Mouse (Mus musculus) adrenal gland, postnatal 10 days (tissue): Measurements from ENCODE around the gene Agap3. TPM values are rescaled to one million over a fixed set of nuclear protein-coding genes. Genes with fewer than 3 reads are reported as not detected.

Experiments
- total RNA-seq, 2 experiments: library from RNA; stranded (reverse); gene quantifications; 2 replicates each; pipeline ENCODE4 v1.2.3; 2021

Gene Agap3
- total RNA-seq, 2 experiments from 2014 or later, result 67.6 to 72.2 TPM

Other genes with a start within 250 kb of the Agap3 start
- 10 to 100 TPM; 12.8 to 23.1 TPM for gene Kcnh2, start 100.6 kb upstream of the Agap3 start, total RNA-seq
- 10 to 100 TPM; 16.3 to 16.6 TPM for gene Nos3, start 87.4 kb upstream of the Agap3 start, total RNA-seq
- gene Atg9b, start 60.0 kb upstream of the Agap3 start, total RNA-seq, result under 1 TPM; 0.60 to 0.67 TPM
- 100 to 1,000 TPM in 1 of 2 experiments, 10 to 100 TPM in 1; 93.7 to 116 TPM for gene Abcb8, start 58.5 kb upstream of the Agap3 start, total RNA-seq
- under 1 TPM; 0.54 to 0.76 TPM for gene Asic3, start 38.8 kb upstream of the Agap3 start, total RNA-seq
- 10 to 100 TPM; 37.9 to 41.3 TPM for gene Cdk5, start 28.6 kb upstream of the Agap3 start, total RNA-seq
- 10 to 100 TPM; 58.7 to 60.9 TPM for gene Slc4a2, start 28.3 kb upstream of the Agap3 start, total RNA-seq
- gene Fastk, start 6.9 kb upstream of the Agap3 start, total RNA-seq, result 100 to 1,000 TPM; 129 to 172 TPM
- 10 to 100 TPM in 1 of 2 experiments, 1 to 10 TPM in 1; 9.1 to 10.5 TPM for gene Tmub1, start 4.3 kb upstream of the Agap3 start, total RNA-seq
- gene Gbx1, start 75.0 kb downstream of the Agap3 start, total RNA-seq, result under 1 TPM in 1 of 2 experiments, not detected in 1; 0.09 TPM
- gene Asb10, start 88.8 kb downstream of the Agap3 start, total RNA-seq, result 1 to 10 TPM; 1.0 to 6.2 TPM
- gene 4931409K22Rik, start 104.6 kb downstream of the Agap3 start, total RNA-seq, result not detected
- 10 to 100 TPM; 51.0 to 53.3 TPM for gene Abcf2, start 125.3 kb downstream of the Agap3 start, total RNA-seq
- gene Chpf2, start 134.6 kb downstream of the Agap3 start, total RNA-seq, result 10 to 100 TPM; 35.4 to 46.3 TPM
- gene Smarcd3, start 172.2 kb downstream of the Agap3 start, total RNA-seq, result 10 to 100 TPM; 16.4 to 26.0 TPM
- 10 to 100 TPM; 43.3 to 43.9 TPM for gene Nub1, start 233.4 kb downstream of the Agap3 start, total RNA-seq